Mouse (Mus musculus): ENCODE measurements around the gene Galt. TPM values are rescaled to one million over a fixed set of nuclear protein-coding genes. Genes with fewer than 3 reads are reported as not detected.

The Galt gene
- total RNA-seq (2021), result 100 to 1,000 TPM; 103 to 118 TPM
- long read RNA-seq, experiment 1, transcript Galt-201 (11 exons, 1,595 nt), result major isoform, 12 of 83 reads
- long read RNA-seq, experiment 1, transcript Galt-203 (8 exons, 1,007 nt), result minor isoform, 10 of 83 reads
- long read RNA-seq, experiment 1, partial matches to known transcripts, result 23 of 83 reads
- long read RNA-seq, experiment 1, other reads (novel, unspliced or antisense), result 38 of 83 reads
- long read RNA-seq, experiment 2, transcript Galt-201 (11 exons, 1,595 nt), result major isoform, 14 of 81 reads
- long read RNA-seq, experiment 2, partial matches to known transcripts, result 35 of 81 reads
- long read RNA-seq, experiment 2, other reads (novel, unspliced or antisense), result 29 of 81 reads

DNA sequence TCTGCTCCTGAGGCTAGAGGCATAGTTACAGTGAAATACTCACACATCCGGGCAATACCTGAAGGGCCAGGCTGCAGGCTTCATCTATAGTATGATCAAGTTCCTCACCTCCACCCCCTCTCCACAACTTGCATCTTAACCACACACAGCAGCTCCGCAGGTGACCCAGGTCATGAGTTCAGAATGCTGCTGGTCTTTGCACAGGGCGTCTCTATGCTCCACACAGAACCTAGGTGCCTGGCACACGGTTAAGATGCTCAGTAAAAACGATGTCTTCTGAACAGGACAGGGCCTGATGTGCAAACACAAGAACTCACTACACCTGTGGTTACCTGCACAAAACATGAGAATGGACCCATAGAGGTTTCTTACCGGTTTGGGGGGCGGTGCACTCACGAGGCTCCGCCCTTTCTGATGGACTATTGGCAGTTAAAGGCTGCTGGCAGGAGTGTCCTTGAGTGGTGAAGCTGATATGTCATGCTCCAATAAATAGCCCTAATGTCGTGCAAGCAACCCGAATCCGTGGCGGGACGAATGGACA lies at the start of gene Galt:
Galt (plus strand) TSS at position 432 of the 541 bp plus-strand sequence.
- peak in 1 of 2 experiments; percentile 48 for DNase-seq (ENCODE audit: low spot score in 2 of 2)
- intact Hi-C loops (cut with DNase I), result no loop called here

DNA sequence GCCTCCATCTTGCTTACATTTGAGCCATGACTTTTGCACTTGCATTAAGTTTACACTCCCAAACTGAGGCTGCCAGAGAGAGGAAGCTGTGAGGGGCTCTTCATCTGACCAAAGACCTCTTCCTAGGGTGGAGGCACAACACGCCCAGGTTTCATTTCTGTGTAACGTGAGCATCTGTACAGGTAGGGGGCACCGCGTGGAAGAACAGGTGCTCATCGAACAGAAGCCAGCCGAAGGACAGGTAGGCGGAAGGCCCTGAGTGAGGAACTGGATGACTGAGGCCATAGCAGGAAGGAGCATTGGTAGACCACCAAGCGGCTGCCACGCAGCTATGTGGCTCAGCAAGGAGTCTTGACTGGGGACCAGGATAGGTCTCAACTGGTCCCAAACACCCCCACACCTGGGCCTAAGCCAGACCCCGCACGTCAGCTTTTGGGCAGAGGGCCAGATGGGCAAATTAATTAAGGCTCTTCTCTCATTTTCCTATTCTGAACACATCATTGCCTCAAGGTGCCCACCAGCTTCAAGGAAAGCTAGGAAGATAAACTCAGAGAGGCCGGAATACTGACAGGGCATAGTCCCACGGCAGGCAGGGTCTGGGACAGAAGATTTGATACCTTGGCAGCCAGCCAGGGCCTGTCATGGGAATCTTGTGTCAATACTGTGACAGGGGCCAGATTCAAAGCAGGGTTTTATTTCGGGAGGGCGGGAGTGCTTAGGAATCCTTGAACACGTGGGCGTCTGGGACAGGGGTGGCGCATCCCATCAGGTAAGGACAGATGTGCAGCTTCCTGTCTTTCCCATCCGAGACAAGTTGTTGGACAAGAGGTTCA lies 48.9 kb upstream of the Galt start:
- intact Hi-C loops (cut with DNase I), result loop anchor here (5.0 kb wide), 1 partner anchor 89 kb away; no protein-coding TSS in a partner anchor
- no peak for DNase-seq (ENCODE audit: low spot score in 2 of 2)

GRCm38 (mm10) chr4:41707011-41707535 lies 48.0 kb upstream of the Galt start:
- peak; percentile 77 to 95 for DNase-seq (ENCODE audit: low spot score in 2 of 2)
- intact Hi-C loops (cut with DNase I), result loop anchor here (5.0 kb wide), 1 partner anchor 90 kb away; no protein-coding TSS in a partner anchor

DNA sequence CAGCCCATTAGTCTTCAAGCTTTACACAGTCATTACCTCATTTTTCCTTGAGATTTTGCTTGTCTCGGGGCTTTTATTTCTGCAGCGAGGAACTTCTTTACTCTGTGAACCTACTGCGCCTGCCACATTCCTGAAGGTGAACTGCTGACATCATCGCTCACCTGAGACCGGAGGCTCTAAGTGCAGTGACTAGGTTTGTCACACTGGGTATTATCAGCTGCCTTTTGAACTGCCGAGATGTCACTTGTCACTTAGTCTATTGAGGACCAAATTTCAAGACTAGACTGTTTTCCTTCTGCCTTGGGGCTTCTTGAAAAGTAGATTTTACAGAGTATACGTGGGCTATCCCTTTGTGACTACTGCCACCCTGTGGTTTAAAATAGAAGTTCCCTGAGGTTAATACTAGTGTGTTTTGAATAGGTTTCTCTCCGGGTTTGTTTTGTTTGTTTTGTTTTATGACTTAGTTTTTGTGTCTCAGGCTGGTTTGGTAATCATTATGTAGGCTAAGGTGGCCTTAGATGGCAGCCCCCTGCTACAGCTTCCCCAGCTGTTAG lies 46.8 kb upstream of the Galt start:
- DNase-seq (ENCODE audit: low spot score in 2 of 2), result peak; percentile 76 to 86
- intact Hi-C loops (cut with DNase I), result loop anchor here (2.0 to 5.0 kb wide), 2 partner anchors 91 to 239 kb away; no protein-coding TSS in a partner anchor

DNA sequence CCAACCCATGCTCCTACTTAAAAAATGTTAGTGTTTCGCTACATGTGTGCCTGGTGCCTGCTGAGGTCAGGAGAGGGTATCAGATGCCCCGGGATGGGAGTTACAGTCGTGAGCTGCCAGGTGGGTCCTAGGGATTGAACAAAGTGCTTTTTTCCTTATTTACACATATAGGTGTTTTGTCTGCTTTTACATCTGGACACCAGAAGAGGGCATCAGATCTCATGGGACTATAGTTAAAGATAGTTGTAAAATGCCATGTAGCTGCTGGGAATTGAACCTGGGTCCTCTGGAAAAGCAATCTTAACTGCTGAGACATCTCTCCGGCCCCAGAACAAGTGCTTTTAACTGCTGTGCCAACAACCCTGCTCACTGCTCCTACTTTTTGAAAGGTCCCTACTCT lies 44.8 kb upstream of the Galt start:
- DNase-seq (ENCODE audit: low spot score in 2 of 2), result no peak
- intact Hi-C loops (cut with DNase I), result no loop called here

DNA sequence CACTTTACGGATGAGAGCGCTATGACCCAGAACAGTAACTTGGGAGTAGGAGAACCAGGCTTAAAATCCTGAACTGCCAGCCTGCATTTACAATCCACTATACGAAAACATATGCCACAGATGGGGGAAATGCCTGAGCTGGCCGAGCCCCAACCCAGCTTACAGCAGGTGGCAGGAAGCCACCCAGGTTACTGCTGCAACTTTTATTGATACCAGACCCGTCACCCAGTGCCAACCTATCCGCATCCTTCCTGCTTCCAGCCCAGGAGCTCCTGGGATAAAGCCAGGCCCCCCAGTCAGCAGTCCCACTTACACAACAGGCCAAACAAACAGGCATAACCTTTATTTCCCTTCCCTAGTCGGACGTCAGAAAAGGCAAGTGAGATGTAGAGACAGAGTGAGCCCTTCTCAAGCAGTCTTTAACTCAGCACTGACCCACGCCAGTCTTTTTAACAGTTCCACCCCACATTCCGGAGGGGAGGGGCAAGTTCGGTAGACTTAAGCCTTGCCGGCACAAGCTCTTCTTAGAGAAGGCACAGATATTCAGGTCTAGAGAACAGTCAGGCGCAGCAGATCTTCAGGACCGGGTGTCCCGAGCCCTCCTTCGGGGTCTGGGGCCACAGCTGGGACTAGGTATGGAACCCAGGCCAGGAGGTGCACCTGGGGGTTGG lies 43.2 kb upstream of the Galt start:
- no peak for DNase-seq (ENCODE audit: low spot score in 2 of 2)
- intact Hi-C loops (cut with DNase I), result no loop called here

GRCm38 (mm10) chr4:41712421-41713196 lies 42.4 kb upstream of the Galt start:
- DNase-seq (ENCODE audit: low spot score in 2 of 2), result no peak
- intact Hi-C loops (cut with DNase I), result no loop called here

DNA sequence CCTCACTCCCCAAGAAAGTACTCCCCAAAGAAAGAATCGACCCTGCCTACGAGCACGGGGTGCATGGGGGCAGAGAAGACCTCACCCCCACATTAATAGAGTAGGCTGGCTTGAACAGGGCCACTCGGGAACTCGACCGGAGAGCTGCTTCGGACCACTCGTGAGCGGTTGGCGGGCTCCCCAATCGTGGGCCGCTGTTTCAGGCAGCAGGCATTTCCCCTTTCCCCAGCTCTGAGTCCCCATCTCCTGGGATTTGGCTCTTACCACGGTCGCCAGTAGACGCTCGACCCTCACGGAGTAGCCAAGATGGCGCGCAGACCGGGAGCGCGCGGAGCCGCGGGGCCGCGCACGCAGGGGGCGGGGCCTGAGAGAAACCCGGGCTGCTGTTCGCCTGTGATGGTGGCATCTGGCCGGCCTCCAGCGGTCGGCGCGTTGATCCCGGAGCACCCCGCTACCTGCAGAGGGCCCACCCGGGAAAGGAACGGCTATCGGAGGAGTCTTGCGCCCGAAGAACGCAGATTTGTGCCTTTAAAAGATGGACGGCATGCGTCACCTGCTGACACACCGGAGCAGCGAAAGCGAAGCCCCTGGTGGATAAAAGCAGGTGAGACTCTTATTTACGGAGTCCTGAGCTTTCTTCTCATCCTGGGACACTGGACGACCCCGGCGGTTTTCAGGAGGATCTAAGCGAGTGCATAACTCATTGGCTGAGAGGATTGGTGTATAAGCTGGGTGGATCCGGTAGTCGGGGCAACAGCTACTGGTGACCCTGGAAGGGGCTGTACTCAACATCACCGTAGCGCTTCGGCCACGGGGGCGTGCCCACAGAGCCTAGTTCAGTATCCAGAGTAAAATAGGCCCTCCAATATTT lies 41.6 kb upstream of the Galt start, which contains the start of gene Rpp25l:
Rpp25l (minus strand) TSS at position 338 of the 871 bp plus-strand sequence.
- DNase-seq (ENCODE audit: low spot score in 2 of 2), result peak; percentile 73 to 78
- intact Hi-C loops (cut with DNase I), result loop anchor here (2.0 kb wide), 1 partner anchor 23 kb away; no protein-coding TSS in a partner anchor

DNA sequence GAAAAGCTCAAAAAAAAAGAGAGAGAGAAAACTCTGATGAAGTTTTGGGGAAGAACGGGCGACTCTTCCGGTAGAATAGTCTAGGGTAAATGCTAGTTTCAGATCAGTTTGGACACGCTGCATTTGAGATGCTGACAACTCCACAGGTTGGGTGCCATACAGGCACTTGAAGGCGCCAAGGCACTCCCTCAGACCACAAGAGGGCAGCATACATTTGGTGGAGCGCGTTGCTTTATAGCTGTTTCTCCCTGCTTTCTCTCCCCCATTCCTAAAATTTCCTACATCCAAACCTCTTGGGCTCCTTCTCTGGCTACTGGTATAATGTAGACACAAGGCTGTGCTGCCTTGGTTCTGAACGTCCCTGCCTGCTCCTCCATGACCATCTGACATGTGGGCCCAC lies 40.8 kb upstream of the Galt start:
- intact Hi-C loops (cut with DNase I), result loop anchor here (2.0 kb wide), 1 partner anchor 23 kb away; no protein-coding TSS in a partner anchor

GRCm38 (mm10) chr4:41715082-41715481 lies 39.9 kb upstream of the Galt start:
- intact Hi-C loops (cut with DNase I), result loop anchor here (2.0 kb wide), 1 partner anchor 22 kb away; no protein-coding TSS in a partner anchor
- no peak for DNase-seq (ENCODE audit: low spot score in 2 of 2)

More for the DNA sequence above, 40.8 kb upstream of the Galt start:
- DNase-seq (ENCODE audit: low spot score in 2 of 2), result peak; percentile 83 to 90

DNA sequence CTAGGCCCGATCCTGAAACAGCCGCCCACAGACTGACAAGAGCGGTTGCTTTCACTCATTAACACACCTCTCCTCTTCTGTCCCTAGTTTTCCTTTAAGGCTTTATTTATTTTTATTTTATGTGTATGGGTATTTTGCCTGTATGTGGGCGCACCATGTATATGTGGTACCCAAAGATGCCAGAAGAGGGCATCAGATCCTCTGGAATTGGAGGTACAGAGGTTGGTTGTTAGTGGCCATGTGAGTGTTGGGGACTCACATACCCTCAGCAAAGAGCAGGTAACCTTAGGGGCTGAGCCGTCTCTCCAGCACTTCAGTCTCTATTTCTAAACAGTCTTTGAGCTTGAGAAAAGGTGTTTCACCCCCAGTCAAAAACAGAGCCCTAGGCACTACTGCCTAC lies 39.4 kb upstream of the Galt start:
- intact Hi-C loops (cut with DNase I), result loop anchor here (2.0 kb wide), 1 partner anchor 21 kb away; no protein-coding TSS in a partner anchor

DNA sequence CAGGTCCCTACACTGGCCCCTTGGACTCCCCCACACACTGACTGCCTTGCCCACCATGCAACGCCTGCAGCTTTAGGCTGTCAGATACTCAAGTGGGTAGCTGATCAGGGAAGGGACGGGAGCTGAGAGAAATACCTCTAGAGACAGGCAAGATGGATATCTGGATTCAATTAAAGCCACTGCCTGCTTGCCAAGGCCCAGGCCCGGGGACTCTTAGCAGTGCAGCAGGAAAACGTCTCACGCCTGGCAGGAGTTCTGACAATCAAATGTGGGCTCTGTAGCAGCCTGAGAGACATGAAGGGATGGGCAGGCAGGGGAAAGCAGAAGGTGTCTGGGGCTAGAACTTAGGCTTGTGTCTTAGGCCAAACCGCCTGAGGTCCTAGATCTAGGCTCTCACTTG lies 38.2 kb upstream of the Galt start:
- DNase-seq (ENCODE audit: low spot score in 2 of 2), result no peak
- intact Hi-C loops (cut with DNase I), result no loop called here

More for the DNA sequence above, 39.4 kb upstream of the Galt start:
- peak; percentile 71 to 84 for DNase-seq (ENCODE audit: low spot score in 2 of 2)

- DNase-seq (ENCODE audit: low spot score in 2 of 2), result peak; percentile 94 to 99
- intact Hi-C loops (cut with DNase I), result no loop called here
Measured at GRCm38 (mm10) chr4:41722918-41723351, 32.1 kb upstream of the Galt start, which contains the start of gene Dctn3. TSS of gene Dctn3 (minus strand) at chr4:41723170.

DNA sequence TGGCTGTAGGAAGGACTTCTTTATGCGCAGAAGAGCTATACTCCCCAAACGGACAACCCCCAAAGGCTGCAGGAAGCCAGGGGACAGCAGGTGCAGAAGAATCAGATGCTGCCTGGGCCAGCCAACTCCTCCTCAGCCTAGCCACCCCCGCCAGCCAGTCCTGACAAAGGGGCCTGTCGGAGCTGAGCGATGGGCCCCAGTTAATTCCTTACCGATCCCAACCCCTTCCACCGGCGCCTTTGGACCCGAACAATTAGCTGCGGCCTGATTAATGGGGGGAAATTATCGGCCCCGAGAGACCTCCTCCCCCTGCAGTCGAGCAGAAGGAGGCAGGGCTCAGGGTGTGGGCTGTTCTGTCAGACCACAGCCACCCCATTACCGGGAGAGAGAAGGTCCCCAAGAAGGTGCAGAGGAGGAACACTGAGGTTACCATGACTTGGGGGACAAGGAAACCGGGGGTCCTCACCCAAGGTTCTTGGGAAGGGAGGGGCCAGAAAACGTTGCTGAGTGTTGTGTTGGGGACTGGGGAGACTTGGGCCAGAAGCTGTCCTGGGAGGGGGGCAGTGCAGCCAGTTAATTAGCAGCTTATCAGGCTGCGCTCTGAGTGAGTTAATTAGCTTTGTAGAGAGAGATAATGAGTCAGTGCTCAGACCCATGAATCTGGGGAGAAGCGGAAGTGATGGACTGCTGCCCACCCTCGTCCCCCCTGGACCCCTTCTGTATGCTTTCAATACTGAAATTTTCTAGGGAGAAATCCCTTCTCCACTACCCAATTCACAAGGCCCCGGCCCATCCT lies 28.0 kb upstream of the Galt start:
- intact Hi-C loops (cut with DNase I), result no loop called here
- no peak for DNase-seq (ENCODE audit: low spot score in 2 of 2)

GRCm38 (mm10) chr4:41731052-41731765 lies 23.8 kb upstream of the Galt start, which contains the start of gene Arid3c:
TSS of gene Arid3c (minus strand) at chr4:41731142.
- no peak for DNase-seq (ENCODE audit: low spot score in 2 of 2)
- intact Hi-C loops (cut with DNase I), result no loop called here

All from left cerebral cortex, postnatal 14 days (tissue).